Mouse (Mus musculus): ENCODE measurements around the gene Gpr34.

The Gpr34 gene

DNA sequence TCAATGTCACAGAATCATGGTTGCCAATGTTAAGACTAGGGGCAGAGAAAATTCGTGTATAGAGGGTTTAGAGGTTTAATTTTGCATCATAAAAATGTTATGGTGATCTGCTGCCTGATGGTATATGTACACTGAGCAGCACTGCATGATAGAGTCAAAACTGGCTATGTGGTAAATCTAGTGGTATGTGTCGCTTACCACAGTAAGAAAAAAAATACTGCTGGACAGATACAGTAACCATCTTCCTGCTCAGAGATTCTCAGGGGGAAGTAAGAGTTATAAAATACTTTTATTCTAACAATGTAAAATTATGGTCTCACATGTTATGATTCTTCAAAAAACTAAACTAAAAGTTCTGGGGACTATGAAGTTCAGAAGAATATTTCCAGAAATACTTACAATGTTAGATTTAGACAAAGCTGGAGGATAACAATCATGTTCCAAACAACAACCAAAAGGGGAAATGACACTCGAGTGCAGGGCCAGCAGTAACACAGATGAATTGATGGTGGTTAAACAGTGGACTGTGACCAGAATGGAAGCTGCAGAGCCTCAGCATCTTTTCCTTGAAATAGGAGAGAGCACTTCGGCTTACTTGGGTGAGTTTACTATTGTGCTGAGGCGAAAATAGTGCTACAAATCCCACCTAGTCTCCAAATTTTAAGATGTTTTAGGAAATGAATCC, at the start of gene Gpr34:
Gene Gpr34, plus strand, starts transcription at position 491 of the 685 bp plus-strand sequence.
- ATAC-seq (ENCODE audit: insufficient number of reproducible peaks, low FRiP score, low TSS enrichment) = no peak

DNA sequence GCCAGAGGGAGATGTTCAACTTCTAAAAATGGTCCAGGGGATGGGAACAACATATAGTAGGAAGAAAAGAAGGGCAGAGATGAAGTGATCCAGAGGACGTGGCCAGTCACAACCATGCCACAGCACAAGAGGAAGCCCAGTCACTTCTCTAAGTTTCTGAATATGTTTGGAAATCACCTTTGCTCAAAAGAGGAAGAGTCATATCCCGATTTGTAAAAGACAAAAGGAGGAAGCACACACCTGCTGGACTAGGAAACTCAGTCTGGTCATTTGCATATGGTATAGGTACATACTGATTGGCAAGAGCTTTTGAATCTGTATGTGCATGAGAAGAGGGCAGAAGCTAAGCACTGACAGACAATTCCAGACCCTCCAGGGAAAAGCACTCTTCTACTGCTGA, 32.5 kb upstream of the Gpr34 start:
- no peak for ATAC-seq (ENCODE audit: insufficient number of reproducible peaks, low FRiP score, low TSS enrichment)

DNA sequence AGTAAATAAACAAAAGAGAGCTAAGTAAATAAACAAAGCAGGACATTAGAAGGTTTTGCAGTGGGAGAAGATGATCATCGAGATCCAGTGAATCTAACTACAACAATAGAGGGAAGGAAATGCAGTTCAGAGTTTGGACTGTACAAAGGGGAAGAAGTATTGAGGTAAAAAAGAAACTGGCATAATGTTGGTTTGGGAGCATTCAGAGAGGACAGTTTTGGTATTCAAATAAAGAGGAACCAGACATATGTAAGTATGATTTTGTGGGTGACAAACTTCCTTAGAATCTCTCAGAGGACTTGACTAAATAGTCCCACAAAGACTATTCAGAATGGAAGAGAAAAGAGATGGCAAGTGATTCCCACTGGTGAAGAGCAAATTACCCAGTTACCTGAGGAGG, 31.9 kb upstream of the Gpr34 start:
- no peak for ATAC-seq (ENCODE audit: insufficient number of reproducible peaks, low FRiP score, low TSS enrichment)

DNA sequence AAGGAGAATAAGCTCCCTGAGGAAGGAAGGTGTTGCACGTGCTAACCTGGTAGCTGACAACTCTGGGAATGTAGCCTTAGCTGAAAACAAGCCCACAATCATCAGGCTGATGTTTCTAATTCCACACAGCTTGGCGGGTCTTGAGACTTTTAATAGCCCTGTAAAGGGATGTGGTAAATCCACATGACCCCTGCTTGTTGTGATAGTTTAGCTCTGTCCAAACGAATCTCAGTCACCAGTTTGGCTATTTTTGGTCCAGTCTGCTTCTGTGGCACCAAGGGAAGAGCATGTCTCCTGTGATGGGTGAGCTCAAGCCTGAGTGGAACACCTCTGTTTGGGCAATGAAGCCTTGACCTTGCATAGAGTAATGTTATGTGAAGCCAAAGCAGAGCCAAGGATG, 25.1 kb upstream of the Gpr34 start:
- ATAC-seq (ENCODE audit: insufficient number of reproducible peaks, low FRiP score, low TSS enrichment) = no peak

- no peak for ATAC-seq (ENCODE audit: insufficient number of reproducible peaks, low FRiP score, low TSS enrichment)
These were observed 24.1 kb upstream of the Gpr34 start for GRCm38 (mm10) chrX:13607752-13608151.

GRCm38 (mm10) chrX:13611114-13611513, 20.8 kb upstream of the Gpr34 start:
- no peak for ATAC-seq (ENCODE audit: insufficient number of reproducible peaks, low FRiP score, low TSS enrichment)

GRCm38 (mm10) chrX:13612115-13612514, 19.8 kb upstream of the Gpr34 start:
- ATAC-seq (ENCODE audit: insufficient number of reproducible peaks, low FRiP score, low TSS enrichment) = no peak

DNA sequence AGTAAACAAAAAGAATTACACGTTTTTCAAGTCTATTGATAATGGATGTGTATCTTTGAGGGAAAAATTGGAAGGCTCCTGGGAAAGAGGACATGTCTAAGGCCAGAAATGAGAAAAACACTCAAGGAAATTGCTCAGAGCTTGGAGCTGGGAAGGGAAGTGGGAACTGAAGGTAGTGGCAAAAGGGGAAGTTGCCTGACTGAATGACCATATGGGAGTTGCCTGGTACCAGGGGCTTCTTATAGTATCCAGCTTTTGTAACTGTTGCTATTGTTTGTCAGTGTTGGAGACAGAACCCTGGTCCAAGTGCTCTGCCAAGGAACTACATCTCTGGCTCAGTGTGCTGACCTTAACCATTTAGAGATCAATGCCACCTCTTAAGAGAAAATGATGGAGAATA, 15.2 kb upstream of the Gpr34 start:
- ATAC-seq (ENCODE audit: insufficient number of reproducible peaks, low FRiP score, low TSS enrichment) = no peak

DNA sequence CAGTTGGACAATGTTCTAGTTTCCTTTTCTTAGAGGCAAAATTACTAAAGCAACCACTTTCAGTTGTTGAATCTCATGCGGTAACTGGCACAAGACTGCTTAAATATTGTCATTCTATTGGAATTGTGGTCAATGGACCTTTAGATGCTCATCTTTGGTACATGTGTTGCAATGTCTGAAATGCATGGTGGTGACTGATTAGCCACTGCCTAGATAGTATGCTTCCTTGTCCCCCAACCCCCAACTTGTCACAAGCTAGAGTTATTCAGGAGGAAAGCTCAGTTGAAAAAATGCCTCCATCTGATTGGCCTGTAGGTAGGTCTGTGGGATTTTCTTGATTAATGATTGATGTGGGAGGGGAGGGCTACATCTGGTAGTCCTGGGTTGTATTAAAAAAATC, 14.6 kb upstream of the Gpr34 start:
- ATAC-seq (ENCODE audit: insufficient number of reproducible peaks, low FRiP score, low TSS enrichment) = no peak

DNA sequence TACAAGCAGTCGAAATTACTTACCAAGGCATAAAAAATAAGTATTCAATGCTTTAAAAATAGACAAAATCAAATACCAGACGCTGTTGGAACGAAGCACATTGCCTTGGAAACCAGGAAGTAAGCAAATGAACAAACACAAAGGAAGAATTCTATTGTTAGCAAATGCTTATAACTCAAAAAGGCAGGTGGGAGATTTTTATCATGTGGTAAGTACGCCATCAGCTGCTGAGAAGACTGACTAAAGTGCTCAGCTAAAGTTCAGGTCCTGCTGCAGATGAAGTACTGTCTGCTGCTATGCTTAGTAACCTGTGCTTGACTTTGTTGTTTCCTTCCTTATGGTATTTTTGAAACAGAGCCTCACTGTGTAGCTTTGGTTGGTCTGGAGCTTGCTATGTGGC, 13.4 kb upstream of the Gpr34 start:
- no peak for ATAC-seq (ENCODE audit: insufficient number of reproducible peaks, low FRiP score, low TSS enrichment)

- ATAC-seq (ENCODE audit: insufficient number of reproducible peaks, low FRiP score, low TSS enrichment) = no peak
These were observed 10.4 kb upstream of the Gpr34 start for GRCm38 (mm10) chrX:13621473-13621872.

DNA sequence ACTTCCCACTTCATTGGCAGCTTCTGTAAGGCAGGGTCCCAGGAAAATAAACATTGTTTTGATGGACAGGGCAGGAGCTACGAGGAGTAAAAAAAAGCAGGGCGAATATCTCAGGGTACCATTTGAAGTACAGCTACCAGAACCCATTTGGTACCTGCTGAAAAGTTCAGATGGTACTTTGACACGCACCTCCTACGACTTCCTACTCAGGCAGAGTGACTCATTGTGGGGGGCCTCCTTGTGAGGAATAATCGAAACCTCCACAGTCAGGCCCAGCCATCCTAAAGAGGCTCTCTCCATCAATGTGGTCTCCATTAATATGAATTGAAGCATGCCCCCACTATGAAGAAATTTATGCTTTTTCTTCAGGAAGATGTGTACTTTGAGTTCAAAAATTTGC, 9.2 kb upstream of the Gpr34 start:
- ATAC-seq (ENCODE audit: insufficient number of reproducible peaks, low FRiP score, low TSS enrichment) = no peak

- ATAC-seq (ENCODE audit: insufficient number of reproducible peaks, low FRiP score, low TSS enrichment) = no peak
These were observed 4.5 kb downstream of the Gpr34 start for GRCm38 (mm10) chrX:13636398-13636797.

- no peak for ATAC-seq (ENCODE audit: insufficient number of reproducible peaks, low FRiP score, low TSS enrichment)
These were observed 7.0 kb downstream of the Gpr34 start for GRCm38 (mm10) chrX:13638894-13639293.

DNA sequence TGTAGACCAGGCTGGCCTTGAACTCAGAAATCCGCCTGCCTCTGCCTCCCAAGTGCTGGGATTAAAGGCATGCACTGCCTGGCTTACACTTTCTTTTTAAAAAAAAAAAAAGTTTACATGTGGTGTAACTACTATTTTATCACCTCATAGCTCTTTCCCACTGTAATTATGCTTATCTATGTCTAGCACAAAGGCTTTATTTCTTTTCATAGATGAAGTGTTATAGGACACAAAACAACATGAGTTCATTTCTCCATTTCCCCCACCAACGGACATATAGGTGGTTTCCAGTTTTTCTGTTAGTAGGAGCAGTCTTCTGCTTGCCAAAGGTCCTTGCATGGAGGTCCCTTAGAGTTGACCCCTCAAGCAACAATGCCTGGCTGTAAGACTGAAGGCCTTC, 20.0 kb downstream of the Gpr34 start:
- no peak for ATAC-seq (ENCODE audit: insufficient number of reproducible peaks, low FRiP score, low TSS enrichment)

- no peak for ATAC-seq (ENCODE audit: insufficient number of reproducible peaks, low FRiP score, low TSS enrichment)
These were observed 20.4 kb downstream of the Gpr34 start for GRCm38 (mm10) chrX:13652291-13652690.

GRCm38 (mm10) chrX:13655005-13655421, 23.1 kb downstream of the Gpr34 start:
- no peak for ATAC-seq (ENCODE audit: insufficient number of reproducible peaks, low FRiP score, low TSS enrichment)

GRCm38 (mm10) chrX:13655906-13656305, 24.0 kb downstream of the Gpr34 start:
- no peak for ATAC-seq (ENCODE audit: insufficient number of reproducible peaks, low FRiP score, low TSS enrichment)

DNA sequence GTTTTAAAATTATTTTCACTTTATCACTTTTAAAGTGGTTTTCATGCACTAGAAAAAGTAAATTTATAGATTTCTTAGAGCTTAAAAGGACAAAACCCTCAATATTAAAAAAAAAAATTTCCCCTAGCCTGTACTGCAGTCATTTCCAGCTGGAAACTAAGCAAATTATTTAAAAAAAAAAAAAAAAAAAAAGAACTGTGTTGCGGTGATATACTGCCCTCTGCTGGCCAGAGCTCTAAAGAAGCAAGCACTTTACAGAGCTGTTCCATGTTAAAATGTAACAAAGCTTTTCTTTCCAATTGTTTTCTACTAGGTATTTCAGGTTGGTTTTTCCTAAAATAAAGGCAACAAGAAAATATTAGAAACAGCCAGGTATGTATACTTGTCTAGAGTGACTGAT, 24.8 kb downstream of the Gpr34 start:
- no peak for ATAC-seq (ENCODE audit: insufficient number of reproducible peaks, low FRiP score, low TSS enrichment)

DNA sequence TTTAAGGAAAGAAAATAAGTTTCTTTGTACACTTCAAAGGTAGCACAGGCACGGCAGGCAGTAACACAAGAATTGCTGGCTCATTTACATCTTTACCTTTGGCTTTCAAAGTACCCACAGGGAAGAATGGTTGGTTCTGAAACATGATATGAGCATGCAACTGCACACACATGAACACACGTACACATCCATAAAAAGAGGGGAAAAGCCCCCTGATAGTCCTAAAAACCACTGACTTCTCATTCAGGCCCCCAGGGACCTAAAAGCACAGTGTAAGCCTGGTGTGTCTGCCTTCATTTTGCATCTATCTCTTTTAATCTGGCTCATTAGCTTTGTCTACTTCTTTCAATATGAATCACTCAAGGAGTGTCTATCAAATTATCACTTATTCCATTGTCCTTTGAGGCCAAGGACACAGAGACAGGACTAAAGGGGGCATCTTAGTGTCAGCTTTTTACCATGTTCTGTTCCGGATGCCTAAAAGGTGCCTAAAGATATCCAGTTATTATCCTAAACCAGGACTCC, 26.8 kb downstream of the Gpr34 start:
- ATAC-seq (ENCODE audit: insufficient number of reproducible peaks, low FRiP score, low TSS enrichment) = no peak

GRCm38 (mm10) chrX:13659201-13659890, 27.5 kb downstream of the Gpr34 start:
- no peak for ATAC-seq (ENCODE audit: insufficient number of reproducible peaks, low FRiP score, low TSS enrichment)

DNA sequence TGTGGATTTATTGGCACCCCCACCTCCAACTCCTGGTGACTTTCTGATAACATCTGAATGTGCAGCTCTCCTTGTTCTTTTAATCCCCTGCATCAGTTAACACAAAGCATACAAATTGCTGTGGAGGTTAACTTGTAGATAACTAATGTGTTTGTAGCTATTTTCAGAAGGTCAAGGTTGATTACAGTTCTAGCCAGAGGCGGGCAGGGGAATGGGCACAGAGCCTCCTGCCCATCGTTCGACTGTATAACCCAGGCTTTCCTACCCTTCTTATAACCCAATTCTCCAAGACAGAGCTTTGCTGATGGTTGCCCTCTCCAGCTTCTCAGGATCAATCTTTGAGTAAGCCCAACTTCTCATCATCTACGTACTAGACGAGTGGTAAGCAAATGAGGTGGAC, 29.2 kb downstream of the Gpr34 start, which contains the start of gene Gpr82:
Gene Gpr82, plus strand, starts transcription at position 301 of the 400 bp plus-strand sequence.
- ATAC-seq (ENCODE audit: insufficient number of reproducible peaks, low FRiP score, low TSS enrichment) = no peak

Measured in cerebellum, adult (tissue).